Mouse (Mus musculus): ENCODE data around the gene Gm28308. TPM values are rescaled to one million over a fixed set of nuclear protein-coding genes. Genes with fewer than 3 reads are reported as not detected.

The Gm28308 gene
- total and polyA plus RNA-seq, 2 experiments from 2014 or later, result not detected

- Histone ChIP-seq H3K4me3 (ENCODE audit: low read depth, low read length) (no peak overlapping the region), H3K4me2 (ENCODE audit: low read depth, low read length, poor library complexity, severe bottlenecking) (no peak overlapping the region), H3K4me1 (ENCODE audit: insufficient read depth, low read length) (no peaks in the 10 kb centered on the region), H3K27ac (ENCODE audit: low read depth, low read length) (no peak overlapping the region), H3K27me3 (ENCODE audit: insufficient read depth, low read length) (peaks cover 96% of the 10 kb centered on the region), H3K36me3 (ENCODE audit: insufficient read depth, low read length) (no peaks in the 10 kb centered on the region), H3K9me3 (ENCODE audit: low read length) (no peaks in the 10 kb centered on the region), H3K9ac (replicated peaks; ENCODE audit: low read length, poor library complexity, severe bottlenecking) (no peak overlapping the region)
- 3% methylated on average over 18 of the region's 18 CpGs for WGBS
- DNase-seq (ENCODE audit: low spot score), result no peak
- ATAC-seq (ENCODE audit: low FRiP score), result no peak
- no peak for TF ChIP-seq CTCF (IDR thresholded peaks at IDR 0.05)
These were observed 4.1 kb downstream of the Gm28308 start for GRCm38 (mm10) chr6:52208868-52209684.

- no peak within 1 kb of the TSS for H3K9ac ChIP-seq (replicated peaks; ENCODE audit: low read length, poor library complexity, severe bottlenecking)
- H3K4me3 ChIP-seq (ENCODE audit: low read depth, low read length), result no peak within 1 kb of the TSS
- H3K36me3 ChIP-seq (ENCODE audit: insufficient read depth, low read length), result no peaks in the 10 kb centered on the region
- no peak within 1 kb of the TSS for H3K4me2 ChIP-seq (ENCODE audit: low read depth, low read length, poor library complexity, severe bottlenecking)
- TF ChIP-seq CTCF (IDR thresholded peaks at IDR 0.05), result no peak
- no peaks in the 10 kb centered on the region for H3K4me1 ChIP-seq (ENCODE audit: insufficient read depth, low read length)
- no peaks in the 10 kb centered on the region for H3K9me3 ChIP-seq (ENCODE audit: low read length)
- H3K27ac ChIP-seq (ENCODE audit: low read depth, low read length), result no peak within 1 kb of the TSS
- DNase-seq (ENCODE audit: low spot score) (peak; percentile 51), ATAC-seq (ENCODE audit: low FRiP score) (no peak)
- peaks cover 96% of the 10 kb centered on the region for H3K27me3 ChIP-seq (ENCODE audit: insufficient read depth, low read length)
- under 1% methylated on average over 47 of the region's 47 CpGs for WGBS
These were observed 4.9 kb downstream of the Gm28308 start, which contains the start of gene Hoxa6 for GRCm38 (mm10) chr6:52208072-52208867. Gene Hoxa6 (minus strand): TSS chr6:52208722.

GRCm38 (mm10) chr6:52207684-52207976, 5.5 kb downstream of the Gm28308 start:
- Histone ChIP-seq H3K27me3 (ENCODE audit: insufficient read depth, low read length) (peaks cover 96% of the 10 kb centered on the region), H3K4me1 (ENCODE audit: insufficient read depth, low read length) (no peaks in the 10 kb centered on the region), H3K4me3 (ENCODE audit: low read depth, low read length) (no peak overlapping the region), H3K36me3 (ENCODE audit: insufficient read depth, low read length) (no peaks in the 10 kb centered on the region), H3K9ac (replicated peaks; ENCODE audit: low read length, poor library complexity, severe bottlenecking) (no peak overlapping the region), H3K9me3 (ENCODE audit: low read length) (no peaks in the 10 kb centered on the region), H3K4me2 (ENCODE audit: low read depth, low read length, poor library complexity, severe bottlenecking) (no peak overlapping the region), H3K27ac (ENCODE audit: low read depth, low read length) (no peak overlapping the region)
- ATAC-seq (ENCODE audit: low FRiP score) (no peak), DNase-seq (ENCODE audit: low spot score) (no peak)
- no peak for TF ChIP-seq CTCF (IDR thresholded peaks at IDR 0.05)

- Histone ChIP-seq H3K9me3 (ENCODE audit: low read length) (no peaks in the 10 kb centered on the region), H3K4me3 (ENCODE audit: low read depth, low read length) (no peak overlapping the region), H3K27me3 (ENCODE audit: insufficient read depth, low read length) (peaks cover 97% of the 10 kb centered on the region), H3K4me1 (ENCODE audit: insufficient read depth, low read length) (no peaks in the 10 kb centered on the region), H3K4me2 (ENCODE audit: low read depth, low read length, poor library complexity, severe bottlenecking) (no peak overlapping the region), H3K36me3 (ENCODE audit: insufficient read depth, low read length) (no peaks in the 10 kb centered on the region), H3K27ac (ENCODE audit: low read depth, low read length) (no peak overlapping the region), H3K9ac (replicated peaks; ENCODE audit: low read length, poor library complexity, severe bottlenecking) (no peak overlapping the region)
- no peak for TF ChIP-seq CTCF (IDR thresholded peaks at IDR 0.05)
- ATAC-seq (ENCODE audit: low FRiP score), result no peak
- DNase-seq (ENCODE audit: low spot score), result no peak
- WGBS, result 6% methylated on average over 4 of the region's 4 CpGs
These were observed 6.1 kb downstream of the Gm28308 start for GRCm38 (mm10) chr6:52206882-52207683.

- ATAC-seq (ENCODE audit: low FRiP score), result no peak
- H3K4me1 ChIP-seq (ENCODE audit: insufficient read depth, low read length), result no peaks in the 10 kb centered on the region
- 1% methylated on average over 55 of the region's 55 CpGs for WGBS
- no peaks in the 10 kb centered on the region for H3K9me3 ChIP-seq (ENCODE audit: low read length)
- no peak for DNase-seq (ENCODE audit: low spot score)
- TF ChIP-seq CTCF (IDR thresholded peaks at IDR 0.05), result no peak
- no peak overlapping the region for H3K27ac ChIP-seq (ENCODE audit: low read depth, low read length)
- H3K36me3 ChIP-seq (ENCODE audit: insufficient read depth, low read length), result no peaks in the 10 kb centered on the region
- H3K4me3 ChIP-seq (ENCODE audit: low read depth, low read length), result no peak overlapping the region
- H3K27me3 ChIP-seq (ENCODE audit: insufficient read depth, low read length), result peaks cover 97% of the 10 kb centered on the region
- no peak overlapping the region for H3K4me2 ChIP-seq (ENCODE audit: low read depth, low read length, poor library complexity, severe bottlenecking)
- H3K9ac ChIP-seq (replicated peaks; ENCODE audit: low read length, poor library complexity, severe bottlenecking), result no peak overlapping the region
These were observed 7.2 kb downstream of the Gm28308 start for GRCm38 (mm10) chr6:52205638-52206621.
